Mouse (Mus musculus): Measurements from ENCODE around the gene Gpc6.

- TF ChIP-seq CTCF (IDR thresholded peaks at IDR 0.05; ENCODE audit: low read depth) = no peak
- TF ChIP-seq EP300 (IDR thresholded peaks at IDR 0.05; ENCODE audit: low read depth) = no peak
Measured at GRCm38 (mm10) chr14:117895539-117895912, 970.4 kb downstream of the Gpc6 start.

Data from heart, postnatal 0 days (tissue).